Mouse (Mus musculus): ENCODE measurements around the gene Olfr509.

DNA sequence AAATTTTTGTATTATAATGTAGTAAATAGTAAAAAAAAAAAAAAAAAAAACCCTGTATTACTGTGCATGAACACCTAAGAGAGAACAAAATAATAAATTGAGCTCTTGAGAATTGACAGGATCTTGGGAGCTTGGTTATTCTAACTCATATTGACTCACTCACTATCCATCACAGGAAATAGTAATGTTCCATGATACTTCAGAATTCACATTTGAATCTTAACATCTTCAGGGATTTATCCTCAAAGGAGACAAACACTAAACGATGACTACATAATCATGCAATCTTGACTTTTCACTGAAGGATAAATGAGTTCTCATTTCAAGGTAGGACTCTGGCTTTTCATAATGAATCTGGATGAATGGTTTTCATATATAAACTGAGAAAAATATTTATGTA is 14.4 kb upstream of the Olfr509 start, which contains the start of gene Olfr510:
- no peak for TF ChIP-seq EP300 (optimal IDR thresholded peaks at IDR 0.05)
- no peak for TF ChIP-seq CTCF (IDR thresholded peaks at IDR 0.05; ENCODE audit: low read depth)

Measured in stomach, postnatal 0 days (tissue).